Mouse (Mus musculus): ENCODE measurements around the gene Map6d1. TPM values are rescaled to one million over a fixed set of nuclear protein-coding genes. Genes with fewer than 3 reads are reported as not detected.

Gene Map6d1
- not detected in 2 replicates for total RNA-seq (2014; fragmentation: Nextera tagmentation)
- total RNA-seq (2017) = 0.06 TPM in 1 of 2 replicates, not detected in the other
- polyA plus RNA-seq (2012) = not detected in 2 replicates

DNA sequence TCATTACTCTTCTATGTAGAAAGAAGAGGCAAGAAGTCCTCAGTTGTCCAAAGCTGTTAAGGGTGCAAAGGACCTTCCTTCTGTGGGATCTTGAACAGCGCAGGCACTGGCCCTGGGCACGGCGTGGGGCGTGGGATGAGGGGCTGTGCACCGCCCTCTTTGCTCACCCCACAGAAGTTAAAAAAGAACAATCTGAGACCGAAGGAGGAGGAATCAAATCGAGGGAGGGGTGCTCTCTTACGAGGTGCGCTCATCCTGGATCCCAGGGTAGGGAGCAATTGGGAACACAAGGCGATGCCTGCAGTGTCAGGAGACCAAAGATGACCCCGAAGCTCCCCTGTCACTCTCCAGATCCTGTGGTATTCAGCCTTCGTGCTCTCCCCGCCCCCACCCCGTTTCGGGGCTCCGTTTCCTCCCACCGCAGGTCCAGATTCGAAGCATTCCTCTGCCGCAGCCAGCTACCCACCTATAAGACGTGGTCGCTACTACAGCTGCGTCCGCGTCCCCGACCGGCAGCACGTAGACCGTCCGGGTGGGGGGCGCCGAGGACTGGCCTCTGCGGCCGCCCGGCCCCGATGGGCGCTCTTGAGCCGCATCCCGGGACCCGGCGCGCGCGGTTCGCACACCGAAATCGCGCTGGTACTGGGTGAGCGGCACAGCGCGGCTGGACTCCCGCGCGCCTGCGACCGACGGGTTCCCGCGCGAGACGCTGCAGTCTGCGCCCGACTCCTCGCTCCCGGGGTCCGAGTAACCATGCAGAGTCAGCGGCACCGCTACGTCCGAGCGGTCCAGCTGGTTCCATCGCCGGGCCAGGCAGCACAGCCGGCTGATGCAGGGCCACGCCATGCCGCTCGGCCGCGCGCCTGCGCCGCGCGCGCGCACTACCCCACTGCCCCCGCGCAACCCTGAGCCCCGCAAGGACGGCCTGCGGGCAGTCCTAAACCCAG, at the start of gene Map6d1:
Map6d1 (minus strand) TSS at position 891 of the 947 bp plus-strand sequence.
- Histone ChIP-seq H3K9me3 (replicated peaks) (0 out of 2 replicates have a peak, but pooled peaks cover 3% of the 10 kb centered on the region), H3K4me3 (ENCODE audit: low read depth, low read length) (no peak within 1 kb of the TSS), H3K4me1 (ENCODE audit: insufficient read depth, low read depth, low read length) (0 out of 2 replicates have a peak, but pooled peaks cover 3% of the 10 kb centered on the region), H3K27me3 (ENCODE audit: insufficient read depth, low read length) (peaks cover 22% of the 10 kb centered on the region), H3K36me3 (replicated peaks) (no peaks in the 10 kb centered on the region)
- TF ChIP-seq GATA1 (IDR thresholded peaks at IDR 0.05; ENCODE audit: borderline replicate concordance, low read length) = no peak
- no peak for TF ChIP-seq GATA2 (IDR thresholded peaks at IDR 0.05; ENCODE audit: borderline replicate concordance, low read depth, low read length)
- TF ChIP-seq CTCF (IDR thresholded peaks at IDR 0.05; ENCODE audit: low read depth, low read length) = no peak
- TF ChIP-seq TAL1 (conservative IDR thresholded peaks at IDR 0.05; ENCODE audit: low read depth, low read length) = no peak
- TF ChIP-seq POLR2AphosphoS5 (IDR thresholded peaks at IDR 0.05; ENCODE audit: insufficient replicate concordance, low read depth, low read length) = no peak
- ATAC-seq (ENCODE audit: extremely low read depth, insufficient number of reproducible peaks, low FRiP score, poor library complexity, severe bottlenecking) (no peak), DNase-seq (ENCODE audit: low spot score) (no peak)

DNA sequence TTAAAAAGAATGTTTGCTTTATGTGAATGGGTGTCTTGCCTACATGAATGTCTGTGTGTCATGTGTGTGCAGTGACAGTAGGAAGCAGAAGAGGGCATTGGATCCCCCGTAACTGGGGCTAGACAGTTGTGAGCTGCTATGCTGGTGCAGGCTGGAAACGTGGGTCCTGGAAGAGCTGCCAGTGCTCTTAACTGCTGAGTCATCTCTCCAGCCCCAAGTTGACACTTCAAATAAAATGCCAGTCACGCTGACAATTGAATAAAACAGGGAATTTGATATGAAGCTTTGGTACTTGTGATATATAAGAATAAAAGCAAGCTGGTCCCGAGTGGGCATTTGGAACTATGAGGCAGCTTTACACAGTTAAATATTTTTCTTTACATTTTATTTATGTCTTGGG, 39.1 kb upstream of the Map6d1 start:
- TF ChIP-seq TAL1 (conservative IDR thresholded peaks at IDR 0.05; ENCODE audit: low read depth, low read length) (no peak), GATA2 (IDR thresholded peaks at IDR 0.05; ENCODE audit: borderline replicate concordance, low read depth, low read length) (no peak), CTCF (IDR thresholded peaks at IDR 0.05; ENCODE audit: low read depth, low read length) (no peak), POLR2AphosphoS5 (IDR thresholded peaks at IDR 0.05; ENCODE audit: insufficient replicate concordance, low read depth, low read length) (no peak)
- H3K4me1 ChIP-seq (ENCODE audit: insufficient read depth, low read depth, low read length) = peaks cover 16% of the 10 kb centered on the region
- no peaks in the 10 kb centered on the region for H3K27me3 ChIP-seq (ENCODE audit: insufficient read depth, low read length)
- DNase-seq (ENCODE audit: low spot score) = no peak
- H3K4me3 ChIP-seq (ENCODE audit: low read depth, low read length) = no peak overlapping the region
- ATAC-seq (ENCODE audit: extremely low read depth, insufficient number of reproducible peaks, low FRiP score, poor library complexity, severe bottlenecking) = peak; percentile 34
- peaks cover 72% of the 10 kb centered on the region for H3K36me3 ChIP-seq (replicated peaks)
- H3K9me3 ChIP-seq (replicated peaks) = no peaks in the 10 kb centered on the region

DNA sequence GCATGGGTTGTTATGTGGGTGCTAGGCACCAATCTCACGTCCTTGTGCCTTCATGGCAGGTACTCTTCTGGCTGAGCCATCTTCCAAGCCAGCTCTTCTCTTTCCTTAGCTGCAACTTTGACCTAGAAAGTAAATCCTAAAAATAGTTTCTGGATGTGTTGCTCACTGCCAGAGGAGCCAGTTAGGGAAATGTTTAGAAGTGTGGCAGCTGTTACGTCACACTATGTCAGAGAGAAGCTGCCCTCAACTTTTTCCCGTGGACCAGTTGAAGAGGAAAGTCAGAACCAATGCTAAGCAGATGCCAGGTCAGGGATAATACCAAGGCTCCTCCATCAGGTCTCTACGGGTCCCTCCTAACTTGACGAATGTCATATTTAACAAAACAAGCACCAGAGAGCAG, 38.2 kb upstream of the Map6d1 start:
- H3K9me3 ChIP-seq (replicated peaks) = no peaks in the 10 kb centered on the region
- DNase-seq (ENCODE audit: low spot score) = no peak
- TF ChIP-seq GATA2 (IDR thresholded peaks at IDR 0.05; ENCODE audit: borderline replicate concordance, low read depth, low read length) (no peak), CTCF (IDR thresholded peaks at IDR 0.05; ENCODE audit: low read depth, low read length) (no peak), GATA1 (IDR thresholded peaks at IDR 0.05; ENCODE audit: borderline replicate concordance, low read length) (no peak), TAL1 (conservative IDR thresholded peaks at IDR 0.05; ENCODE audit: low read depth, low read length) (no peak), POLR2AphosphoS5 (IDR thresholded peaks at IDR 0.05; ENCODE audit: insufficient replicate concordance, low read depth, low read length) (no peak)
- H3K36me3 ChIP-seq (replicated peaks) = peaks cover 63% of the 10 kb centered on the region
- peaks cover 13% of the 10 kb centered on the region for H3K4me1 ChIP-seq (ENCODE audit: insufficient read depth, low read depth, low read length)
- H3K27me3 ChIP-seq (ENCODE audit: insufficient read depth, low read length) = no peaks in the 10 kb centered on the region
- H3K4me3 ChIP-seq (ENCODE audit: low read depth, low read length) = no peak overlapping the region
- no peak for ATAC-seq (ENCODE audit: extremely low read depth, insufficient number of reproducible peaks, low FRiP score, poor library complexity, severe bottlenecking)

DNA sequence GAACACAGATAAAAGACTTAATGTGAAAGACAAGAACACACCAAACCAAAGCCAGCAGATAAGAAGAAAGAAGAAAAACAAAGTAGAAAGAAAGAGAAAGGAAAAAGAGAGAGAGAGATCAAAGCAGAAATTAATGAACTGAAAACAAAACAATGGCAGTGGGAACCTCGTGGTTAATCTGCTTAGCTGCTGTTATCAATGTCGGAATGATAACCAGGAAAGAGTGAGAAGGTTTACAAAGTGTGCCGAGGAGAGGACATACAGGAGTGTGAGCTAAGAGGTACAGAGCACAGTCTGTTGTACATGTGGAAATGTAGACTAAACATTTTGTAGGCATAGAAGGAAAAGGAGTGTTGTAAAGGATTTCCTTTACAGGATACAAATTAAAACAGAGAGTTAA, 31.8 kb upstream of the Map6d1 start:
- Histone ChIP-seq H3K36me3 (replicated peaks) (peaks cover 2% of the 10 kb centered on the region), H3K9me3 (replicated peaks) (no peaks in the 10 kb centered on the region), H3K4me3 (ENCODE audit: low read depth, low read length) (no peak overlapping the region), H3K27me3 (ENCODE audit: insufficient read depth, low read length) (peaks cover 22% of the 10 kb centered on the region), H3K4me1 (ENCODE audit: insufficient read depth, low read depth, low read length) (peaks cover 8% of the 10 kb centered on the region)
- no peak for ATAC-seq (ENCODE audit: extremely low read depth, insufficient number of reproducible peaks, low FRiP score, poor library complexity, severe bottlenecking)
- TF ChIP-seq POLR2AphosphoS5 (IDR thresholded peaks at IDR 0.05; ENCODE audit: insufficient replicate concordance, low read depth, low read length) (no peak), TAL1 (conservative IDR thresholded peaks at IDR 0.05; ENCODE audit: low read depth, low read length) (no peak), CTCF (IDR thresholded peaks at IDR 0.05; ENCODE audit: low read depth, low read length) (no peak), GATA1 (IDR thresholded peaks at IDR 0.05; ENCODE audit: borderline replicate concordance, low read length) (no peak), GATA2 (IDR thresholded peaks at IDR 0.05; ENCODE audit: borderline replicate concordance, low read depth, low read length) (no peak)
- no peak for DNase-seq (ENCODE audit: low spot score)

DNA sequence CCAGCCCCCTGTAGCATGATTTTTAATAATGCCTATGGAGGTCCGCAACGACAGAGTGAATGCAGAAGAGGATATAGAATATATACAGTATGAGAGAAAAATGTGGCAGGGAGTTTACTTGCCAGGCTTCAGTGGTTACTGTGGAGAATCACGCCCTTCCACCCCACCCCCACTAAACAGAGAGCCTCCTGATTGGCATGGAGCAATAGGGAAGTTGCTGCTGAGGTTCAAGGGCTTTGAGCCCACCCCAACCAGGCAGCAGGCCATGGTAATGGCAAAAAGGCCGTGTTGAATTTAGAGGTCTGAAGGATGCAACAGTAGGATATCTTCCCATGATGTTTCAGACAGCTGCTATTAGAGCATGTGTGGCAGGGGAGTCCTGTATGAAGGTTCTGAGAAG, 30.2 kb upstream of the Map6d1 start:
- Histone ChIP-seq H3K27me3 (ENCODE audit: insufficient read depth, low read length) (peaks cover 25% of the 10 kb centered on the region), H3K4me1 (ENCODE audit: insufficient read depth, low read depth, low read length) (peaks cover 8% of the 10 kb centered on the region), H3K36me3 (replicated peaks) (no peaks in the 10 kb centered on the region), H3K9me3 (replicated peaks) (no peaks in the 10 kb centered on the region), H3K4me3 (ENCODE audit: low read depth, low read length) (no peak overlapping the region)
- DNase-seq (ENCODE audit: low spot score) (no peak), ATAC-seq (ENCODE audit: extremely low read depth, insufficient number of reproducible peaks, low FRiP score, poor library complexity, severe bottlenecking) (no peak)
- TF ChIP-seq GATA1 (IDR thresholded peaks at IDR 0.05; ENCODE audit: borderline replicate concordance, low read length) (no peak), TAL1 (conservative IDR thresholded peaks at IDR 0.05; ENCODE audit: low read depth, low read length) (no peak), GATA2 (IDR thresholded peaks at IDR 0.05; ENCODE audit: borderline replicate concordance, low read depth, low read length) (no peak), POLR2AphosphoS5 (IDR thresholded peaks at IDR 0.05; ENCODE audit: insufficient replicate concordance, low read depth, low read length) (no peak), CTCF (IDR thresholded peaks at IDR 0.05; ENCODE audit: low read depth, low read length) (no peak)

DNA sequence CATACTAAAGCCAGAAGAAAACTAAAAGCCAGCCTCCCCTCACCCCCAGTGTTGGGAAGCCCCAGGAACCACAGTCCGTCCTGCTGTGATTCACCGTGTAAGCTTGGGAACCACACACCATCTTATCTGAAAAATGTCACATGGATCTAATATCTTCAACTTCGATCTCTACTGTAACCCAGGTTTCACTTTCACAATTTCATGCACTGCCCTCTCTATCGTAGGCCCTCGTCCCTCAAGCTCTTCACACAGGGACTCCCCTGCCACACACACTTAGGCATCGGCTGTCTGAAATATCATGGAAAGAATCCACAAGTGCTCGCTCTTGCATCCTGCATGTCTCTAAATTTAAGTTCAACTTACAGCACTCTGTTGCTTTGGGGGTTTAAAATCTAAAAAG, 23.9 kb upstream of the Map6d1 start:
- Histone ChIP-seq H3K9me3 (replicated peaks) (no peaks in the 10 kb centered on the region), H3K27me3 (ENCODE audit: insufficient read depth, low read length) (peaks cover 17% of the 10 kb centered on the region), H3K36me3 (replicated peaks) (no peaks in the 10 kb centered on the region), H3K4me3 (ENCODE audit: low read depth, low read length) (no peak overlapping the region), H3K4me1 (ENCODE audit: insufficient read depth, low read depth, low read length) (peaks cover 3% of the 10 kb centered on the region; the same call in 1 of the 2 replicates)
- ATAC-seq (ENCODE audit: extremely low read depth, insufficient number of reproducible peaks, low FRiP score, poor library complexity, severe bottlenecking) (no peak), DNase-seq (ENCODE audit: low spot score) (no peak)
- TF ChIP-seq GATA2 (IDR thresholded peaks at IDR 0.05; ENCODE audit: borderline replicate concordance, low read depth, low read length) (no peak), TAL1 (conservative IDR thresholded peaks at IDR 0.05; ENCODE audit: low read depth, low read length) (no peak), CTCF (IDR thresholded peaks at IDR 0.05; ENCODE audit: low read depth, low read length) (no peak), POLR2AphosphoS5 (IDR thresholded peaks at IDR 0.05; ENCODE audit: insufficient replicate concordance, low read depth, low read length) (no peak), GATA1 (IDR thresholded peaks at IDR 0.05; ENCODE audit: borderline replicate concordance, low read length) (no peak)

Measured in G1E (cell line).